Mouse (Mus musculus): ENCODE results near the gene Edem3.

DNA sequence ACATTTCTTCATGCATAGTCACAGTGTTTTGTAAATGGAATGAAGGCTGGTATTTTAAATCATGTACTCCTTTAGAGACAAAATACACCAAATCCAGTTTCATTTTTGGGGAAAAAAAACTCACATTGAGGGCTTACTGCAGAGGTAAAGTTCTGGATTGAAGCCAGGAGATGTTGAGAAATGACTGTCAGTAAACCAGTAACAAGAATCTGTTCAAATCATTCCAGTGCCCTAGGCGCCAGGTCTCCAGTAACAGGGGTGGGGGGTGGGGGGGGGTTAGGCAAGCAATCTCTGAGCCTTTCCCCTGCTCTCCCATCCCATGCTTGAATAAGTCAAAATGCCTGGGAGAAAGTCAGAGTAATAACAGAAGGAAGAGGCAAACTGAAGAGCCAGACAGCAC lies 100.4 kb downstream of the Edem3 start:
- no peak for TF ChIP-seq POLR2A (IDR thresholded peaks at IDR 0.05; ENCODE audit: low read depth, low read length)
- TF ChIP-seq CTCF (IDR thresholded peaks at IDR 0.05; ENCODE audit: extremely low read depth, insufficient read length, insufficient replicate concordance, low read depth, low read length) = no peak

Measured in small intestine, adult 2 months (tissue).